Mouse (Mus musculus): ENCODE results near the gene Cd99l2. TPM values are rescaled to one million over a fixed set of nuclear protein-coding genes. Genes with fewer than 3 reads are reported as not detected.

Cd99l2 gene
- total RNA-seq (2014; rRNA removed) (85.6 and 105 TPM in 2 replicates), polyA plus RNA-seq (2015; fragmentation: Nextera tagmentation; extraction: Ambion mirVana) (74.3 and 74.8 TPM in 2 replicates)

- no peaks in the 10 kb centered on the region for H3K36me3 ChIP-seq (ENCODE audit: insufficient read depth, low read length)
- ATAC-seq (ENCODE audit: low FRiP score) (peak; percentile 95), DNase-seq (ENCODE audit: low spot score) (peak; percentile 90)
- H3K9ac ChIP-seq (replicated peaks; ENCODE audit: low read length, poor library complexity, severe bottlenecking) = peak within 1 kb of the TSS; percentile 64
- H3K4me3 ChIP-seq (ENCODE audit: low read depth, low read length) = peak within 1 kb of the TSS; percentile 47
- H3K27ac ChIP-seq (ENCODE audit: low read depth, low read length) = peak within 1 kb of the TSS; percentile 88
- peak within 1 kb of the TSS; percentile 62 for H3K4me2 ChIP-seq (ENCODE audit: low read depth, low read length, poor library complexity, severe bottlenecking)
- TF ChIP-seq CTCF (IDR thresholded peaks at IDR 0.05) = peak; percentile 41; the same call in 1 of the 2 replicates
- 17% methylated on average over 19 of the region's 23 CpGs for WGBS
- no peaks in the 10 kb centered on the region for H3K4me1 ChIP-seq (ENCODE audit: insufficient read depth, low read length)
- no peaks in the 10 kb centered on the region for H3K27me3 ChIP-seq (ENCODE audit: insufficient read depth, low read length)
- no peaks in the 10 kb centered on the region for H3K9me3 ChIP-seq (ENCODE audit: low read length)
Measured at GRCm38 (mm10) chrX:71492634-71493278, at the start of gene Cd99l2. Gene Cd99l2, minus strand, starts transcription at chrX:71492849.

- Histone ChIP-seq H3K27me3 (ENCODE audit: insufficient read depth, low read length) (no peaks in the 10 kb centered on the region), H3K36me3 (ENCODE audit: insufficient read depth, low read length) (no peaks in the 10 kb centered on the region), H3K4me2 (ENCODE audit: low read depth, low read length, poor library complexity, severe bottlenecking) (no peak overlapping the region), H3K27ac (ENCODE audit: low read depth, low read length) (no peak overlapping the region), H3K9me3 (ENCODE audit: low read length) (no peaks in the 10 kb centered on the region), H3K4me1 (ENCODE audit: insufficient read depth, low read length) (no peaks in the 10 kb centered on the region), H3K9ac (replicated peaks; ENCODE audit: low read length, poor library complexity, severe bottlenecking) (no peak overlapping the region), H3K4me3 (ENCODE audit: low read depth, low read length) (no peak overlapping the region)
- no peak for TF ChIP-seq CTCF (IDR thresholded peaks at IDR 0.05)
- WGBS = 86% methylated on average over 7 of the region's 7 CpGs
- no peak for DNase-seq (ENCODE audit: low spot score)
- ATAC-seq (ENCODE audit: low FRiP score) = no peak
Measured at GRCm38 (mm10) chrX:71540821-71541510, 48.3 kb upstream of the Cd99l2 start.

GRCm38 (mm10) chrX:71537791-71538190, 45.1 kb upstream of the Cd99l2 start:
- Histone ChIP-seq H3K4me3 (ENCODE audit: low read depth, low read length) (no peak overlapping the region), H3K36me3 (ENCODE audit: insufficient read depth, low read length) (no peaks in the 10 kb centered on the region), H3K9ac (replicated peaks; ENCODE audit: low read length, poor library complexity, severe bottlenecking) (no peak overlapping the region), H3K27ac (ENCODE audit: low read depth, low read length) (no peak overlapping the region), H3K4me2 (ENCODE audit: low read depth, low read length, poor library complexity, severe bottlenecking) (no peak overlapping the region), H3K27me3 (ENCODE audit: insufficient read depth, low read length) (no peaks in the 10 kb centered on the region), H3K9me3 (ENCODE audit: low read length) (no peaks in the 10 kb centered on the region), H3K4me1 (ENCODE audit: insufficient read depth, low read length) (no peaks in the 10 kb centered on the region)
- ATAC-seq (ENCODE audit: low FRiP score) = no peak
- DNase-seq (ENCODE audit: low spot score) = no peak
- 74% methylated on average over 2 of the region's 2 CpGs for WGBS
- TF ChIP-seq CTCF (IDR thresholded peaks at IDR 0.05) = no peak

GRCm38 (mm10) chrX:71534102-71534501, 41.5 kb upstream of the Cd99l2 start:
- no peak overlapping the region for H3K4me3 ChIP-seq (ENCODE audit: low read depth, low read length)
- 80% methylated on average over 5 of the region's 5 CpGs for WGBS
- H3K27me3 ChIP-seq (ENCODE audit: insufficient read depth, low read length) = no peaks in the 10 kb centered on the region
- no peaks in the 10 kb centered on the region for H3K4me1 ChIP-seq (ENCODE audit: insufficient read depth, low read length)
- ATAC-seq (ENCODE audit: low FRiP score) = no peak
- H3K9ac ChIP-seq (replicated peaks; ENCODE audit: low read length, poor library complexity, severe bottlenecking) = no peak overlapping the region
- no peak overlapping the region for H3K4me2 ChIP-seq (ENCODE audit: low read depth, low read length, poor library complexity, severe bottlenecking)
- H3K9me3 ChIP-seq (ENCODE audit: low read length) = no peaks in the 10 kb centered on the region
- TF ChIP-seq CTCF (IDR thresholded peaks at IDR 0.05) = no peak
- H3K36me3 ChIP-seq (ENCODE audit: insufficient read depth, low read length) = no peaks in the 10 kb centered on the region
- no peak for DNase-seq (ENCODE audit: low spot score)
- no peak overlapping the region for H3K27ac ChIP-seq (ENCODE audit: low read depth, low read length)

GRCm38 (mm10) chrX:71532635-71533034, 40.0 kb upstream of the Cd99l2 start:
- TF ChIP-seq CTCF (IDR thresholded peaks at IDR 0.05) = no peak
- ATAC-seq (ENCODE audit: low FRiP score) (no peak), DNase-seq (ENCODE audit: low spot score) (no peak)
- Histone ChIP-seq H3K4me1 (ENCODE audit: insufficient read depth, low read length) (no peaks in the 10 kb centered on the region), H3K36me3 (ENCODE audit: insufficient read depth, low read length) (no peaks in the 10 kb centered on the region), H3K9ac (replicated peaks; ENCODE audit: low read length, poor library complexity, severe bottlenecking) (no peak overlapping the region), H3K4me2 (ENCODE audit: low read depth, low read length, poor library complexity, severe bottlenecking) (no peak overlapping the region), H3K27ac (ENCODE audit: low read depth, low read length) (no peak overlapping the region), H3K9me3 (ENCODE audit: low read length) (no peaks in the 10 kb centered on the region), H3K27me3 (ENCODE audit: insufficient read depth, low read length) (no peaks in the 10 kb centered on the region), H3K4me3 (ENCODE audit: low read depth, low read length) (no peak overlapping the region)
- WGBS = 66% methylated on average over 3 of the region's 3 CpGs

GRCm38 (mm10) chrX:71528646-71529045, 36.0 kb upstream of the Cd99l2 start:
- ATAC-seq (ENCODE audit: low FRiP score) = peak; percentile 69
- DNase-seq (ENCODE audit: low spot score) = peak; percentile 75
- no peaks in the 10 kb centered on the region for H3K9me3 ChIP-seq (ENCODE audit: low read length)
- H3K27ac ChIP-seq (ENCODE audit: low read depth, low read length) = no peak overlapping the region
- H3K27me3 ChIP-seq (ENCODE audit: insufficient read depth, low read length) = no peaks in the 10 kb centered on the region
- H3K4me2 ChIP-seq (ENCODE audit: low read depth, low read length, poor library complexity, severe bottlenecking) = no peak overlapping the region
- H3K4me1 ChIP-seq (ENCODE audit: insufficient read depth, low read length) = no peaks in the 10 kb centered on the region
- 35% methylated on average over 6 of the region's 6 CpGs for WGBS
- H3K4me3 ChIP-seq (ENCODE audit: low read depth, low read length) = no peak overlapping the region
- H3K36me3 ChIP-seq (ENCODE audit: insufficient read depth, low read length) = no peaks in the 10 kb centered on the region
- no peak overlapping the region for H3K9ac ChIP-seq (replicated peaks; ENCODE audit: low read length, poor library complexity, severe bottlenecking)
- TF ChIP-seq CTCF (IDR thresholded peaks at IDR 0.05) = 0 out of 2 replicates have a peak, but pooled peaks have one; percentile 4

All from midbrain, postnatal 0 days (tissue).